Mouse (Mus musculus) right cerebral cortex, postnatal 14 days (tissue): Measurements from ENCODE around the gene Olfr8.
"Not testable (repeated sequence)": the region's sequence is repeated elsewhere in the genome, so short reads cannot be mapped to it uniquely, and the experiment has no call there.

Experiments
- DNase-seq: peaks from one replicate; pipeline ENCODE4 v3.0.0; 2022

Olfr8 gene

GRCm38 (mm10) chr10:78950336-78950735, at the start of gene Olfr8:
Gene Olfr8 (plus strand): TSS chr10:78950636.
- DNase-seq, result not testable (repeated sequence)

- not testable (repeated sequence) for DNase-seq
These were observed 37.6 kb upstream of the Olfr8 start, which contains the start of gene Olfr1354 for GRCm38 (mm10) chr10:78912871-78913270. Gene Olfr1354 (plus strand): TSS chr10:78913171.

GRCm38 (mm10) chr10:78963009-78963408, 12.6 kb downstream of the Olfr8 start, which contains the start of gene Olfr1353:
Gene Olfr1353 (plus strand): TSS chr10:78963309.
- DNase-seq, result not testable (repeated sequence)

GRCm38 (mm10) chr10:78980750-78981149, 30.3 kb downstream of the Olfr8 start, which contains the start of gene Olfr1352:
Gene Olfr1352 (plus strand): TSS chr10:78981050.
- no peak for DNase-seq
